Mouse (Mus musculus) cerebellum, adult 8-10 months (tissue): Measurements from ENCODE around the gene Tex46.

ENCODE experiments used
- DNase-seq: peaks from one replicate; pipeline ENCODE4 v3.0.0; 2022

Gene Tex46

DNA sequence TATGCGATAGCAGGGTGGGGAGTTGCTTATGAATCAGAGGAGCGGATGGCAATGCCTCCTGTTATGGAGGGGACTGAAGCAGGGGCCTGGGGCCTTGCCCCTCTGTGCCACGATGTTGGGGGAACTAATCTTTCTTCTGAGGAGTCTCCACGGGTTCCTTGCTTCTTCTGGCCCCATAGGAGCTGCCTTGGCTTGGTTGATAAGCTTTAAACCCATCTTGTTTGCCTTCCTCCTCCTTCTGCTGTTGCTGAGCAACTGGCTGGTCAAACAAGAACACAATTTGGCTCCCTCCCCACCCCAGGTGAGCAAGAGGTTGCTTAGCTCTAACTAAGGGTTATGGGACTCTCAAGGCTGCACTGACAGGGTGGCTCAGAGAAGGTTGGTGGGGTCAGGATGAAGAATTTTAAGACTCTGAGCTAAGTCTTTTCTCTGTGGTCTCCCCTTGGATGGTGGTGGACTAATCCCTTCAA lies at the start of gene Tex46:
TSS of gene Tex46 (plus strand) at position 51 of the 470 bp plus-strand sequence.
- no peak for DNase-seq

DNA sequence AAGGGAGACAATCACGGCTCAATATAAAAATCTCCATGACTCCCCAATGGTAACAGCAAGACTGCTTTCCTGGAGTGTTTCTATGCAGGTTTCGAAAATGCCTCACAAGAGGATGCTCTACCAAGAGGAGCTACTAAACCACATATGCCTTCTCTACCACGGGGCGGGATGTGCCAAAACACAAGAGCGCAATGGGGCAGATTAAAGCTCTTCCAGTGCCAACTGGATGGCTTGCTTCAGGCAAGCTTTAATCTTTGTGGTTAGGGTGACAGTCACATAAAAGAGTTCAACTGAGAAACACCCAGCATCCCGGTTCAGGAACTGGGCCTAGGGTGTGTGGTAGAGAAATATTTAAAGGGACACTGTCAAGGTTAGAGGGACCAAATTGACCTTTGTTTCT lies 47.5 kb upstream of the Tex46 start:
- DNase-seq: peak; percentile 28

DNA sequence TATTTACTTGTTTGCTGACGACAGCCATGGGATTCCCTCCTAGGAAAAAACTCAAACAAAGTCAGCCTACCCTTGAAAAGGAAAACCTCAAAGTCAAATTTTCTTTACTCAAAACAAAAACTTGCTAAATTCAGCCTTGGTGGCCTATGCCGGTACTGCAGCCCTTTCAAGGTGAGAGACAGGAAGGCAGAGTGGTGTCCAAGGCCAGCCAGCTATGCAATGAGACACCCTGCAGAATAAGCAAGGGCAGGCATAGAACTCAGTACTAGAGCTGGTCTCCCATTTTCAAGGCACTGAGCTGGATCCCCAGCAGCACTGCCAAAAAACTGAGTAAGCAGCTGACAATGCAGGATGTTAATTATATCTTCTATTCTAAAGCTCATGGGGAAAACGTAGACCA lies 41.6 kb upstream of the Tex46 start:
- DNase-seq: no peak

DNA sequence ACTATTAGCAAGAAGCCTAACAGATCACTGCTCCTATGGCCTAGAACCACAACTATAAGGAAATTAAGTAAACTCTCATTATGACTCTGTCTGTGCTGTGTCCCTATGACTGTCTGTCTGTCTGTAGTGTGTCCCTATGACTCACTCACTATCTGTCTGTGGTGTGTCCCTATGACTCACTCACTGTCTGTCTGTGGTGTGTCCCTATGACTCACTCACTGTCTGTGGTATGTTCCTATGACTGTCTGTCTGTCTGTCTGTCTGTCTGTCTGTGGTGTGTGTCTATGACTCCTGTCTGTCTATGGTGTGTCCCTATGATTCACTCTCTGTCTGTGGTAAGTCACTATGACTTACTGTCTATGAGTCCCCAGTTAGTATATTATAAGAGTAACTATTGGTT lies 40.2 kb upstream of the Tex46 start:
- no peak for DNase-seq

DNA sequence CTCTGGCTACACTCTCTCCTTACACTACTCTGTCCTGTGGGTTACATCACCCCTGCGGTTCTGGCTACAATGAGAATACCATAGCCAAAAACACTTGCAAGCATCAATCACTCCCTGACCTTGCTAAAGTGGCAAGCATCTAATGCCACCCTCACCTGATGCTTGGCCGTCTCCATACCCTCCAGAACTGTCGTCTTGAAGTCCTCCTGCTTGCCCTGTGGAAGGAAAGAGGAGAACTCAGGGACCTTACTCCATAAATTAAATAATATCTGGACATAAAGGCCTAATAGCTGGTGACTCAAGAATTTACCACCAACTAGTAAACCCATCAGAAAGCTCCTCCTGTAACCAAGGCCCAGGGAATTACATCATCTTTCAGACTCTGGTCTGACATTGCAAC lies 28.4 kb upstream of the Tex46 start:
- no peak for DNase-seq

DNA sequence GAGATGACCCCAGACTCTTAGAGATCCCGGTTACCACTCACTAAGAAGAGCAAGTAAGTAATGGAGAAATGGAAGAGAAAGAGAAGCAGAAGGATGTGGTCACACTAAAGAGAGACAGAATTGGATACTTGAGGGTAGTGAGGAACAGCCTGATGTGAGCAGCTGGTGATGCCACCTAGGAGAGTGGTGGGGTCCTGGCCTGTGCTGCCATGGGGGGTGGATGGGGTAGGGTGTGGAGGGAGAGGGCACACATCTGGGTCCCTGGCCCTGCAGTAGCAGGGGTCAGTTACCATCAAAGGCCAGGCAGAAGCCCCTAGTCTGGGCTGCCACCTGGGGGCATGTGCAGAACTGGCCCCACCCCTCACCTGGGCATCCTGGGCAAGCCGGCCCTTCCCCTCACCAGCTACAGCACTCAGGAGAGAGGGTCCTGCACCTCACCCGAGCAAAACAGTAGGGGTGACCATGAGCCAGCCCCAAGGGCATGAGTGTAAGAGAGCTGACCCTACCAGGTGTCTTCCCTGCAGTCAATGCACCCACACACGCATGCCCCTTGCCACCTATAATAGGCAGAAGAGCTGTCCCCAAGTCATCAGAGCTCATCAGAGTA lies 22.9 kb upstream of the Tex46 start:
- no peak for DNase-seq

DNA sequence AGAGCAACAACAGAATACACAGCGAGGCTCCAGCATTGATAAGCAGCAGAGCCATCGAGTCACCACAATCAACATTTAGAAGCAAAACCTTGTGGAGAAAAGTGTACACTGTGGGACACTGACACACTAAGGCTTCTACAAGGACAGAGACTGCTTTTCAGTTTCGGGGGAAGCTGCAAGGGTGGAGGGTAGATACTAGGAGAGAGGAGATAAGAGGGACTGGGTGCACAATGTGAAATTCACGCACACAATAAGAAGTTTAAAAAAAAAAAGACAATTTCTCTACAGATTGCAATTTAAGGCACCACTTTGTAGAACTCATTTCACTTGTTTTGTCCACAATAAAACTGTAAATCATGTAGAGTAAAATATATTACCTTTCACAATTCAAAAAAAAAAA lies 22.2 kb upstream of the Tex46 start:
- DNase-seq: no peak

DNA sequence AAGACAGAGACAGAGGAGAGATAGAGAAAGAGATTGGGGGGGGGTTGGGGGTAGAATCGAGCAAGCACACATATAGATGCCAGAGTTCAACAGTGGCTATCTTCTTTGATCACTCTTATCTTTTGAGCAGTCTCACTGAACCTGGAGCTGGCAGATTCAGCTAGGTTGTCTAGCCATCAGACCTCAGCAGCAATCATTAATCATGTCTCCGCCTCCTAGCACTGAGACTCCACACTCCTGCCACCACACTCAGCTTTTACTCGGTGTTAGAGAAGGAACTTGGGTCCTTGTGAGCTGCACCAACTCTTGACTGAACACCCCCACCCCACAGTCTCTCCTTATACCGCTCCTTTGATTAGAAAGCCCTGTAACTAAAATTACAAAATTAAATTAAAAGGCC lies 18.1 kb upstream of the Tex46 start:
- DNase-seq: no peak

DNA sequence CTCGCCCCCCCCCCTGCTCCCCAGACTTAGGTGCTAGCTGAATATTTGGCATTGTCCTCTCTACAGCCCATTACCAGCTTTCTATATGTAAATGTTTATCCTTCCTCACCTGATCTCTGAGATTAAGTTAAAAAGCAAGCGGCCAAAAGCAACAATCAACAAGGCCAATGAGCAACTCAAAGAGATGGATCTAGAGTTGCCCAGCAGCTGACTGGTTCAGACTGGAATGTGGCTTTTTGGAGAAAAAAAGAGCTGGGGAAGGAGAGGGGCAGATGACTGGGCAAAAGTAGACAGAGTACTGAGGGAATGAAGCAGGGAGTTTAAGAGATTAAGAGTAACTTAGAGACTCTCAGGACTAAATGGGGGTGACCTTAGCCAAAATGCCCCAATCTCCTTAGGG lies 16.2 kb upstream of the Tex46 start:
- no peak for DNase-seq

DNA sequence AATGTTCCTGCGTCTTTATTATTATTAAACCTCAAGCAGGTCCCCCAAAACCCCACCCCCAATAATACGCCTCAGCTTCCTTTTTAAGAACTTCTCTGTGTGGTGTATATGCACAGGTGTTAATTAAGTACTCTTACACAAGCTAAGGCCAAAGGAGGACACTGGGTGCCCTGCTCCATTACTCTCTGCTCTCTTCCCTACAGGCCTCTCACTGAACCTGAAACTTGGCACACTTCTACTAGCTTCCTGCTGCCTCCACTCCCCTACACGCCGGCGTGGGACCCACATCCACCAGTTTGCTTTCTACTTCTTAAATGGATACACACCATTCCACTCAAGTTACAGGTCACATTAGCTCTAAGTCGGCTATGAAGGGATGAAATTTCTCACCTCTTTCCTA lies 15.0 kb upstream of the Tex46 start:
- no peak for DNase-seq

DNA sequence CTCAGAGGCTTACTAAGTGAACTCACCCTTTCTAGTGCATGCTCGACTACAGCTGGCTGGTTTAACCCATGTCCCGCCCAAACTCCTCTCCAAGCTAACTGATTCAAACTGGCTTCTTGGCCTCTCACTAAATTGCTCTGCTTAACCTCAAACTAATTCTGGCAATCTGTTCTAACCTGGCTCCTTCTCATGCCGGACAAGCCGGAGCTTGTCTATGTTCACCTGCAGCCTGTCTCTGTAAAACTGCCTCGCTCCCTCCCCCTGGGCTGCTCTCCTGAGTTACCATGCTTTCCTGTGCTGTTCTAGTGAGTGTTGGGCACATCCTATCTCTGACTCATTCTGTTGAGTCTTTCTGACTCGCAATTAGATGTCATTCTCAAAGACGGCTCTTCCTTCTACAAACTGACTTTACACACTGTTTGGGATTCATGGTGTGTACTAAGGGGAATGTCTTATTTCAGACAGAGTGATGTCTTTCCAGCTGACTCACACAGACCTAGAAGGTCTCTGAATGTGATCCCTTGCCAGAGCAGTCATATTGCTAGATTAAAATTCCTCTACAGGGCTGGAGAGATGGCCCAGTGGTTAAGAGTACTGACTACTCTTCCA lies 11.9 kb upstream of the Tex46 start:
- DNase-seq: no peak

DNA sequence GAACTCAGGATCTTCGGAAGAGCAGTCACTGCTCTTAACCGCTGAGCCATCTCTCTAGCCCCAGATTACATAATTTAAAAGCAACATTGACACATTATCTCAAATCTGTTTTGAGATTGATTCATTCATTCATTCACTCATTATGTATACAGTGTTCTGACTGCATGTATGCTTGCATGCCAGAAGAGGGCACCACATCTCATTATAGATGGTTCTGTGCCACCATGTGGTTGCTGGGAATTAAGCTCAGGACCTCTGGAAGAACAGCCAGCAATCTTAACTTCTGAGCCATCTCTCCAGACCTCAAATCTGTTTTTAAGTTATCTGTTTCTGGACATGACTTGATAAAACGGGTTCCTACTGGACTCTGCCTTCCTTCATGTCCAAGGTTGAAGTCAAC lies 10.4 kb upstream of the Tex46 start:
- no peak for DNase-seq

DNA sequence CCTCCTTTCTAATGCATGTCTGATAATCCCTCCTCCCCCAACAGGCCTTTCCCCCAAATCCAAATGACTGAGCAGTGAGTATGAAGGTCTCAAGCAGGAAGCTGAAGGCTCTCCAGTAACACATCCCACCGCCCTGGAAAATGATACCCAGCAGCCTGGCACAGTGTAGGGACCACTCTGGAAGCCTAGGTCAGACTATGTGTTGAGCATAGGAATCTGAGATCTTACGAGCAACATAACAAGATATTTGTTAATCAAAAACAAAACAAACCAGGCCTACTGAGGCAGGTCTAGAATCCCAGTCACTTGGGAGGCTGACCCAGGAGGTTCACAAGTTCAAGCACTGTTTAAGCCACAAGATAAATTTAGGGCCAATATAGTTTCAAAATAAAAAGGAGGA lies 9.7 kb upstream of the Tex46 start:
- no peak for DNase-seq

DNA sequence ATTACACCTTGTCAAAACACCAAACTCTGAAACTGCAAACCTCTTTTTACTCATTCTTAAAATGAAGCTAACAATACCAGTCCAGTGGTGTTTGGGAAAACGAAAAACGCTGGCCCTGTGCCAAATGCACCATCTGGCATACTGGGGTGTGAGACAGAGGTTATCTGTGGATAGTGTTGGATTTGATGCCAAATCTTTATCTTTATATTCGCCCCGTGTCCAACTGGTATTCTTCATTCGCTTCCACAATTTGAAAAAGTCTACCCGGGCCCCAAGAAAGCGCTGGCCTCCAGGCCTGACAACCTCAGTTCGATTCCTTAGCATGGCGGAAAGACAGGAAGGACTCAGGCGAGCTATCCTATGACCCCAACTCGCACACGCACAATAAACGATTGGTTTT lies 8.8 kb upstream of the Tex46 start:
- DNase-seq: peak; percentile 57

DNA sequence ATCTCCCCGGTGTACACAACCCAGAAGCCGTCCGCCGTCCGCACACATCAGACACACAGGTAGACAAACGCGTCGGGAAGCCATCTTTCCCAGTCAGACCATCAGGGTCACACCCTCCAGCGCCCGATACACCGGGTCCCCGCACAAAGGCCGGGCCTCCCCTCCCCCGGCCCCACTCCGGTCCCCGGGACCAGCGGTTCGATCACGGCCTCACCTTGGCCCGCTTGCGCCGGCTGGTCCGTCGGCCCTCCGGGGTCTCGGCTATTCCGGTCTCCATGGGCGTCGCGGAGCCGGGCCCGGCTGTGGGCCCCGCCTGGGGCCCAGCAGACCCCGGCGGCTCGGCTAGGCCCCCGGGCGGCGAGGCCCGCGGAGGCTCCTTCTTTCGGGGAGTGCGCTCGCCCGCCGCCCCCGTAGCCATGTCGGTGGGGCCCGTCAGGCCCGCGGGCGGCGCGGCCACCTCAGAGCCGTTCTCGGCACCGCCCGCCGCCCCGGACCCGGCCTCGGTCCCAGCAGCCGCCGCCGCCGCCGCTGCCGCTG lies 8.2 kb upstream of the Tex46 start:
- peak; percentile 38 for DNase-seq

DNA sequence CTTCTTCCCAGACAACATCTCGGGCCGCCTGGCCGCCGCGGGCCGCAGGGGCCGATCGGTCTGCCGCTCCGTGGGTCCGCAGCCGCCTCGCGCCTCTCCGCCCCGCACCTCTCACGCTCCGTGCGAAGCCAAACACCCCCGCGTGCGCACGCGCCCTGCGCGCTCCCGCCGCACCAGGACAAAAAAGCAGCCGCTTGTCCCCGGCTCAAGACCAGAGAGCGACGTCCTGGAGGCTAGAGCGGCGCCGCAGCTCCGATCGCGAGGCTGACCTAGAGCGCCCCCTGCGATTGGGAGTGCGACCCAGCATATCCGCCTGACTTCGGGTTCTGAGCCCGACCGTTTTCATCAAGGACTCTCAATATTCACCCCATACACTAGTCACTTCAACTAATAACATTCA lies 7.7 kb upstream of the Tex46 start, which contains the start of gene Kdm1a:
TSS of gene Kdm1a (minus strand) at position 156 of the 400 bp plus-strand sequence.
- DNase-seq: peak; percentile 96

DNA sequence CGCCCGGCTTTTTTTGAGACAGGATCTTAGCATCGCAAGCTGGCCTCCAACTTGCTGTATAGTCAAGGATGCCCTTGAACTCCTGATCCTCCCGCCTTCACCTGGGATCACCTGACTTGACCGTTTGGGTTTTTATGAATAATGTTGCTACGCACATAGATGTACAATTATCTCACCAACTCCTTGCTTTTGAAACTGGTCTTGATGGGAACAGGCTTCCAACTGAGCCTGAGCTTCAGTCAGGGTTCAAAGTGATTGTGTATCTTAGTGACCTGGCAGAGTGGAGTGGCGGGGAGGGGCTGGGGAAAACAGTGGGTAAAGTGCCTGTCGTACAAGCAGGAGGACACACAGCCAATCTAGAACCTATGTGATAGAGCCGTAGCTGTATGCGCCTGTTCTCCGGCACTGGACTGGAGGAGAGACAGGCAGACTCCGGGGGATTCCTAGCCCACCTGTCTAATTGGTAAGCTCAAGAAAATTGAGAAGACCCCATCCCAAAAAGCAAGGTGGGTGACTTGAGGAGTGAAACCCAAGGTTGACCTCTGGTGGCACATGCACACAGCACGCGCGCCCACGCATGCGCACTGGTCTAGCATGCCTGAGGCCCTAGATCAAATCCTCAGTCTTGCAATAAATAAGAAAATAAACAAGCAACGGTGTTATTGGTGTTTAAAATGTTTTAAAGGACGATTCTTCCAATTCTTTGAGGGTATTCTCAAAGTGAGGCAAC lies 4.3 kb upstream of the Tex46 start:
- no peak for DNase-seq

DNA sequence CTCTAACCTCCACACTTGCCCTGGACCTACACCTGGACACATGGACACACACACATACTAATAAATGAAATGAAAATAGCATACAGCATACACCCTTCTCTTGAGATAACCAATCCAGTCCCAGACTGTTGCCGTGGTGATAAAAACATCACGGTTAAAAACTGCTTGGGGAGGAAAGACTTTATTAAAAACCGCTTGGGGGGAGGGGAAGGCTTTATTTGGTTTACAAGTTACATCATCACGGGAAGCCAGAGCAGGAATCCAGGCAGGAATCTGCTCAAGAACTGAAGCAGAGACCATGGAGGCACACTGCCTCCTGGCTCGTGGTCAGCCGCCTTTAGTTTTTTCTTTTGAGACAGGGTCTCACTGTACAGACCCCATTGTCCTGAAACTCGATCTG lies 3.4 kb downstream of the Tex46 start:
- no peak for DNase-seq

DNA sequence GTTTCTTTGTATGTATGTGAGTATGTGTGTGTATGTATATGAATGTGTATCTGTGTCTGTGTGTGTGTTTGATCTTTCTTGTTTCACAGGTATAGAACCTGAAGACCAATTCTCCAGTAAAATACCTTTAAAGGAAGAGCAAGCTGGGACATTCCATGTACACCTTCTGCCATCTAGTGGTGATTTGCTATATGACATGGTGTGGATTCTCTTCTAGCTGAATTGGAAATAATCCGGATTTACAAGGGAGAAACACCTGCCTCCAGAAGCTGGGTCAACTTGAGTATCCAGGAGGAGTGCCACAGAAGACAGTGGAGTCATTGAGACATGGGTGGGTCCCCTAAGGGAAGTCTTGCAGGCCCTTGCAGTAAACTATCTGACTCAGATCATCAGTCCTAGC lies 11.1 kb downstream of the Tex46 start:
- peak; percentile 68 for DNase-seq

DNA sequence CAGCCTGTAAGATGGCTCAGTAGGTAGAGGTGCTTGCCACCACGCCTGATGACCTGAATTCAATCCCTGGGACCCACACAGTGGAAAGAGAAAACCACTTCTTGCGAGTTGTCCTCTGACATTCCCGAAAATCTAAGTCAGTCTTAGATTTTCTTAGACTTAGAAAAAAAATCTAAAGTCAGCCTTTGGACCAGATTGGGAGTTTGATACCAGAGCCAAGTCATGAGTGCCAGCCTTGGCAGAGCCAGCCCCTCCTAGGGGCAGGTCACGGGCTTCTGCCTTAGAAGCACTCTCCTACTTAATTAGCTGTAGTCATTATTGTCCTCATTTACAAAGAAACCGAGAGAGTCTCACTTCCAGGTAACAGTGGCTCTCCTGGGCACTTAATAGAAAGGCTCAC lies 11.7 kb downstream of the Tex46 start:
- no peak for DNase-seq

DNA sequence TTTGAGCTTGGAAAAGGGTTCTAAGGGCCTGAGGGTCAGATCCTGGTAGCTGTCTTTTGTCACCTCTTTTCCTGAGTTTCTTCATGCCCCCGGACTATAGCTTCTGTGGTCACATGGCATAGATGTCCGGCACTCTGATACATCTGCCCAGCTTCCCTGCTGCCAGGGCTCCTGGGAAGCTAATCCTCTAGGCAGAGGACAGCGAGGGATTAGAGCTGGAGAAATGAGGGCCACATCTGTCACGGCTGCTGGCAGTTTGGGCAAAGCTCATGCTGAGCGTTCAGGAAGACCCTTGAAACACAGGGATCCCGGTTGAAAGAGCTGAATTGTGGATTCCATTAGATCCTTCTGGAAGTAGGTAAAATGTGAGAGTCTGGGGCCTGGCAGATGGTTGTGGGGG lies 12.2 kb downstream of the Tex46 start, which contains the start of gene Lactbl1:
TSS of gene Lactbl1 (plus strand) at position 234 of the 400 bp plus-strand sequence.
- no peak for DNase-seq

DNA sequence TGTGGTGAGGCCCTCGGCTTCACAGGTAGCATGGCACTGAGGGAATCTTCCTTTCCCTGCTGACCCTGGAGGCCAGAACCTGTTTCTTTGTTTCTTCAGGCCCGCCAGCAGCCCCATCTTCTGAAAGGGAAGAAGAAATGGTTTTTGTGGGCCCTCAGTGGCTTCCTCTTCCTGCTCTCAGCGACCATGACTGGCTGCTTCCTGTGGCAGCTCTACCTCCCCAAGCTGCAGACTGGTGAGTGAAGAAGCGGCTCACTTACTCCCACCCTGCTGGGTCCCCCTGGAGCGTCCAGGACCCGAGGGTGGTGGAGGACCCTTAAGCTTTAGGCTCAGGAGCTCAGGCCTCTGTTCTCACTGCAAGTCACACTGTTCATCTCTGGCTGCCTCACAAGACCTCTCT lies 16.4 kb downstream of the Tex46 start:
- no peak for DNase-seq

DNA sequence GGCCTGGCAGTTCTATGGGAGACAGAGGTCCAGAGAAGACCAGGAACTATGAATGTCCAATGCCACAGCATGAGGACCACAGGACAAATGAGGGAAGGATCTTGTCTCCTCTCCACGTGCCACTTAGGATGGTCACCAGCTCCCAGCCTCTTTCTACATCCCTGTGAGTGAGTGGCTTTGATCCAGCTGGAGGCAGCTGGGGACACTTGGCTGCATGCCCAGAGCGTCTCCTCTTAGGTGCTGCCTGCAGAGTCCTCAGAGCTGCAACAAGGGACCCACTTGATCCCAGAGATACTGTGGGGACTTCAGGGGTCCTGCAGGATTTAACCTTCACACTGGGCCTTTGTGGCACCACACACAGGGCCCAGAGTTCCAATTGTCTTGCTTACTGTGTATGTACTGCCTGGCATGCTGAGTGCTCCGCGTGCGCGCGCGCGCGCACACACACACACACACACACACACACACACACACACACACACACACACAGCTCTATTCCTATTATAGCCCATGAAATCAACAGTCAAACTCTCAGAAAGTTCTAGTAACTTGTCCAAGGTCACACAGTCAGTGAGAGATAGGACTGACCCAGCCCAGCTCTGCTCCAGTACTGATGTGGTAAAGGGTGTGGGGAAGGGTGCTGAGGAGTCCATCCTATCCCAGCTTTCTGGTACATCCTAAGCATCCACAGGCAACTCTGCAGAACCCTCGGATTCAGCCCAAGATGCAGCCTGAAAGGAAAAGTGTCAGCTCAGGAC lies 21.2 kb downstream of the Tex46 start:
- DNase-seq: no peak
